Mouse (Mus musculus): ENCODE measurements at regions not wholly inside any gene's neighbourhood (a gene's known extent, or its start where the extent isn't known, plus 50 kb on each side); places are given as distances from the start of the nearest gene placed in this dataset.
"Not testable (repeated sequence)": the region's sequence is repeated elsewhere in the genome, so short reads cannot be mapped to it uniquely, and the experiment has no call there.

GRCm38 (mm10) chr6:144911781-144912180 lies 130.0 kb upstream of the Sox5 start:
- Histone ChIP-seq H3K4me1 (no peaks in the 10 kb centered on the region), H3K9ac (no peak overlapping the region), H3K27ac (replicated peaks) (no peak overlapping the region), H3K9me3 (replicated peaks) (no peaks in the 10 kb centered on the region), H3K36me3 (no peaks in the 10 kb centered on the region), H3K4me3 (replicated peaks) (no peak overlapping the region), H3K27me3 (no peaks in the 10 kb centered on the region), H3K4me2 (replicated peaks) (no peak overlapping the region)
- 69% methylated on average over 7 of the region's 7 CpGs for WGBS
- no peak for ATAC-seq (ENCODE audit: insufficient number of reproducible peaks, low FRiP score, low TSS enrichment, low read depth)

- H3K9me3 ChIP-seq (replicated peaks): no peaks in the 10 kb centered on the region
- 77% methylated on average over 6 of the region's 6 CpGs for WGBS
- no peak overlapping the region for H3K4me3 ChIP-seq (replicated peaks)
- no peak overlapping the region for H3K9ac ChIP-seq
- no peaks in the 10 kb centered on the region for H3K36me3 ChIP-seq
- no peak for ATAC-seq (ENCODE audit: insufficient number of reproducible peaks, low FRiP score, low TSS enrichment, low read depth)
- no peak overlapping the region for H3K4me2 ChIP-seq (replicated peaks)
- H3K27ac ChIP-seq (replicated peaks): no peak overlapping the region
- H3K27me3 ChIP-seq: no peaks in the 10 kb centered on the region
- H3K4me1 ChIP-seq: no peaks in the 10 kb centered on the region
Observed at GRCm38 (mm10) chr6:144910392-144910791, 128.6 kb upstream of the Sox5 start.

GRCm38 (mm10) chr6:144908646-144909045 lies 126.9 kb upstream of the Sox5 start:
- Histone ChIP-seq H3K9me3 (replicated peaks) (no peaks in the 10 kb centered on the region), H3K36me3 (no peaks in the 10 kb centered on the region), H3K4me3 (replicated peaks) (no peak overlapping the region), H3K4me1 (no peaks in the 10 kb centered on the region), H3K9ac (no peak overlapping the region), H3K4me2 (replicated peaks) (no peak overlapping the region), H3K27ac (replicated peaks) (no peak overlapping the region), H3K27me3 (peaks cover 7% of the 10 kb centered on the region; the same call in 1 of the 2 replicates)
- 92% methylated on average over 11 of the region's 11 CpGs for WGBS
- no peak for ATAC-seq (ENCODE audit: insufficient number of reproducible peaks, low FRiP score, low TSS enrichment, low read depth)

DNA sequence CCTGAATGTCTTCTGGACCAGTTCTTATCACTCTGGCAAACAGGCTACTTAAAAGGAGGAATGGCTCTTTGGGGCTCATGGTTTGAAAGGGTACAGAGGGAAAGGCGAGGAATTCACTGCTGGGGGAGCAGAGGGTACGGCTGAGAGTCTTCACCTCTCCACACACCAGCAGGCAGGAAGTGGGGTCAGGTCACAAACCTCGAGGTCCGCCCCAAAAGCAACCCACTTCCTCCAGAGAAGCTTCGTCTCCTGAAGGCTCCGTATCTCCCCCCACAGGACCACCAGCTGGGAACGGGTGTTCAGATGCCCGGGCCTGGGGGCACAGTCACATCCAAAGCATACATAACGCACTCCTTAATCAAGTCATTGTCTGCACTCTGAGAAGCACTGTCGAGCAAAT lies 121.4 kb upstream of the Sox5 start:
- H3K27me3 ChIP-seq: peaks cover 7% of the 10 kb centered on the region; the same call in 1 of the 2 replicates
- H3K4me2 ChIP-seq (replicated peaks): no peak overlapping the region
- no peak overlapping the region for H3K4me3 ChIP-seq (replicated peaks)
- no peak for ATAC-seq (ENCODE audit: insufficient number of reproducible peaks, low FRiP score, low TSS enrichment, low read depth)
- H3K36me3 ChIP-seq: no peaks in the 10 kb centered on the region
- H3K9ac ChIP-seq: no peak overlapping the region
- H3K4me1 ChIP-seq: peaks cover 15% of the 10 kb centered on the region; the same call in 1 of the 2 replicates
- no peak overlapping the region for H3K27ac ChIP-seq (replicated peaks)
- WGBS: 40% methylated on average over 10 of the region's 10 CpGs
- H3K9me3 ChIP-seq (replicated peaks): no peaks in the 10 kb centered on the region

DNA sequence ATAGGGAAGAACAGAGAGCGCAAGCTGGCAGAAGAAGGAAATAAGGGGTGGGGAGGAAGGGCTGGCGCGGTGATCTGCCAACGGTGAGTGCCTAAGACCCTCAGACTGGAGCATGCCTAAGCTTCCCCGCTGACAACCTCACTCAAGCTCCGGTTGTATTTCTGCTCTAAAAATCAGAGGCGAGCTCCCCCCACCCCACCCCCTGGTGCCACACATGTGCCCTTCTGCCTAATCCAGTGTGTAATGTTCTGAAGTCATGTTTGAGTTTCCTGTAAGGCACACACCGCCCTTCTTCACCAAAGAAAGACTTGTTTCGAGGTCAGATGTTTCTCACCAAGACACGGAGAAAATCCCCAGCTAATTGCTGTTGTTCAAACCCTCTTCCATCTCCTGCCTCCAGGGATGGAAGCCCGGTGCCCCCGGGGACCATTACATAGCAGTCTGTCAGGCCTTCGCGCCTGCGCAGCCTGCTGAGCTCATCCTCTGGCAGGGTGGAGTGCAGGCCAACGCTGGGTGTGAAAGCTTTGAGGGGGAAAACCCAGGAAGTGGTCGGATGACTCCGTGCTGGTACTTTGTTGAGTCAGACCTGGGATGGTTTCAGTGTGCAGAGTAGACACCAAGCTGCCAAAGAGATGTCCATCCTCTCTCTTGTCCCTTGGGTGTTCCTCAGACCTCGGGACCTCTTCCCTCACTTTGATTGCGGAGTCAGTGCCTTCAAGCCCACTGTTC lies 120.7 kb upstream of the Sox5 start:
- Histone ChIP-seq H3K27me3 (peaks cover 7% of the 10 kb centered on the region; the same call in 1 of the 2 replicates), H3K4me3 (replicated peaks) (no peak overlapping the region), H3K9ac (no peak overlapping the region), H3K9me3 (replicated peaks) (no peaks in the 10 kb centered on the region), H3K36me3 (no peaks in the 10 kb centered on the region), H3K4me1 (peaks cover 15% of the 10 kb centered on the region; the same call in 1 of the 2 replicates), H3K27ac (replicated peaks) (no peak overlapping the region), H3K4me2 (replicated peaks) (0 out of 2 replicates have a peak overlapping the region, but pooled peaks have one; percentile 21)
- 0 out of 2 replicates have a peak, but pooled peaks have one; percentile 53 for ATAC-seq (ENCODE audit: insufficient number of reproducible peaks, low FRiP score, low TSS enrichment, low read depth)
- WGBS: 46% methylated on average over 20 of the region's 20 CpGs

- peaks cover 15% of the 10 kb centered on the region; the same call in 1 of the 2 replicates for H3K4me1 ChIP-seq
- no peak overlapping the region for H3K27ac ChIP-seq (replicated peaks)
- peaks cover 7% of the 10 kb centered on the region; the same call in 1 of the 2 replicates for H3K27me3 ChIP-seq
- no peak overlapping the region for H3K4me2 ChIP-seq (replicated peaks)
- H3K36me3 ChIP-seq: no peaks in the 10 kb centered on the region
- no peaks in the 10 kb centered on the region for H3K9me3 ChIP-seq (replicated peaks)
- no peak overlapping the region for H3K4me3 ChIP-seq (replicated peaks)
- no peak overlapping the region for H3K9ac ChIP-seq
- 54% methylated on average over 9 of the region's 9 CpGs for WGBS
- no peak for ATAC-seq (ENCODE audit: insufficient number of reproducible peaks, low FRiP score, low TSS enrichment, low read depth)
Observed at GRCm38 (mm10) chr6:144901825-144902224, 120.0 kb upstream of the Sox5 start.

DNA sequence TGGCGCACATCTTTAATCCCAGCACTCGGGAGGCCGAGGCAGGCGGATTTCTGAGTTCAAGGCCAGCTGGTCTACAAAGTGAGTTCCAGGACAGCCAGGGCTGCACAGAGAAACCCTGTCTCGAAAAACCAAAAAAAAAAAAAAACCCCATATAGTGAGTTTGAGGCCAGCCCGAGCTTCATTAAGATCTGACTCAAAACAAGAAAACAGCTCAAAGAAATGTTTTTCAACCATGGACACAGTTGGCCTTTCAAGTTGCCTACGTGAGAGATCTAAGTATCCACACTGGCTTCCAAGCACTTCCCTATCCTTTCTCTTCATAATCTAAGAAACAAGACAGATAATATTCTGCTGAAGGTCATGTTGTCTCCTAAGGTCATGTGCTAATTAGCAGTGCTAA lies 119.1 kb upstream of the Sox5 start:
- not testable (repeated sequence) for H3K9ac ChIP-seq; ATAC-seq (ENCODE audit: insufficient number of reproducible peaks, low FRiP score, low TSS enrichment, low read depth); H3K4me2 ChIP-seq (replicated peaks); H3K9me3 ChIP-seq (replicated peaks); H3K27ac ChIP-seq (replicated peaks); H3K4me3 ChIP-seq (replicated peaks); H3K27me3 ChIP-seq; H3K36me3 ChIP-seq
- peaks cover 15% of the 10 kb centered on the region; the same call in 1 of the 2 replicates for H3K4me1 ChIP-seq
- 88% methylated on average over 7 of the region's 7 CpGs for WGBS

GRCm38 (mm10) chr6:144897526-144897925 lies 115.7 kb upstream of the Sox5 start:
- Histone ChIP-seq H3K4me3 (replicated peaks) (no peak overlapping the region), H3K27me3 (no peaks in the 10 kb centered on the region), H3K9ac (no peak overlapping the region), H3K9me3 (replicated peaks) (no peaks in the 10 kb centered on the region), H3K4me2 (replicated peaks) (no peak overlapping the region), H3K27ac (replicated peaks) (no peak overlapping the region), H3K36me3 (no peaks in the 10 kb centered on the region), H3K4me1 (peaks cover 8% of the 10 kb centered on the region; the same call in 1 of the 2 replicates)
- no peak for ATAC-seq (ENCODE audit: insufficient number of reproducible peaks, low FRiP score, low TSS enrichment, low read depth)
- whole genome bisulfite sequencing: 78% methylated on average over 3 of the region's 3 CpGs

GRCm38 (mm10) chr6:144890914-144891313 lies 109.1 kb upstream of the Sox5 start:
- Histone ChIP-seq H3K36me3 (no peaks in the 10 kb centered on the region), H3K27me3 (no peaks in the 10 kb centered on the region), H3K4me2 (replicated peaks) (no peak overlapping the region), H3K27ac (replicated peaks) (no peak overlapping the region), H3K4me3 (replicated peaks) (no peak overlapping the region), H3K4me1 (peaks cover 3% of the 10 kb centered on the region; the same call in 1 of the 2 replicates), H3K9me3 (replicated peaks) (no peaks in the 10 kb centered on the region), H3K9ac (no peak overlapping the region)
- WGBS: 29% methylated on average over 2 of the region's 2 CpGs
- no peak for ATAC-seq (ENCODE audit: insufficient number of reproducible peaks, low FRiP score, low TSS enrichment, low read depth)

- H3K4me3 ChIP-seq (replicated peaks): no peak overlapping the region
- no peaks in the 10 kb centered on the region for H3K36me3 ChIP-seq
- ATAC-seq (ENCODE audit: insufficient number of reproducible peaks, low FRiP score, low TSS enrichment, low read depth): no peak
- no peak overlapping the region for H3K27ac ChIP-seq (replicated peaks)
- peaks cover 3% of the 10 kb centered on the region; the same call in 1 of the 2 replicates for H3K4me1 ChIP-seq
- H3K4me2 ChIP-seq (replicated peaks): no peak overlapping the region
- WGBS: 49% methylated on average over 8 of the region's 8 CpGs
- no peak overlapping the region for H3K9ac ChIP-seq
- H3K9me3 ChIP-seq (replicated peaks): no peaks in the 10 kb centered on the region
- H3K27me3 ChIP-seq: no peaks in the 10 kb centered on the region
Observed at GRCm38 (mm10) chr6:144890166-144890565, 108.4 kb upstream of the Sox5 start.

GRCm38 (mm10) chr6:144883117-144883516 lies 101.3 kb upstream of the Sox5 start:
- ATAC-seq (ENCODE audit: insufficient number of reproducible peaks, low FRiP score, low TSS enrichment, low read depth): no peak
- Histone ChIP-seq H3K4me3 (replicated peaks) (no peak overlapping the region), H3K4me1 (no peaks in the 10 kb centered on the region), H3K4me2 (replicated peaks) (no peak overlapping the region), H3K27ac (replicated peaks) (no peak overlapping the region), H3K36me3 (no peaks in the 10 kb centered on the region), H3K27me3 (no peaks in the 10 kb centered on the region), H3K9ac (no peak overlapping the region), H3K9me3 (replicated peaks) (no peaks in the 10 kb centered on the region)
- 39% methylated on average over 4 of the region's 4 CpGs for WGBS

DNA sequence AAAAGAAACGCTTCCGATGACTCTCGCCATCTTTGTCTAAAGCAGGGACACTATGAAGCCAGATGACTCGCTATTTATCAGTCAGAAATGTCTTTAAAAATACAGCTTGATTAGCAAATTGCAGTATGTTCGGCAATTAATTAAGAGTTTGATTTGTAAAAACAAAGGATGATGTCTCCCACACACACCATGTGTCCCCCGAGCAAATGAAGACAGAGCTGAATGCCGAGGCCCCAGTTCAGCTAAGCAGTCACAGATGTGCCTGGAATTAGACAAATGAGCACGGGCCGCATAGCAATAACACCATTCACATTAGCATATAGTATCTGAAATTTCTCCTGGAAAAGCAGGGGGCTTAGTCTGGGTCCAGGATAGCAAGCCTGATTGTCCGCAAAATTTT lies 98.3 kb upstream of the Sox5 start:
- 57% methylated on average over 10 of the region's 10 CpGs for WGBS
- H3K36me3 ChIP-seq: no peaks in the 10 kb centered on the region
- no peak overlapping the region for H3K4me2 ChIP-seq (replicated peaks)
- no peaks in the 10 kb centered on the region for H3K9me3 ChIP-seq (replicated peaks)
- H3K9ac ChIP-seq: no peak overlapping the region
- ATAC-seq (ENCODE audit: insufficient number of reproducible peaks, low FRiP score, low TSS enrichment, low read depth): no peak
- H3K27me3 ChIP-seq: no peaks in the 10 kb centered on the region
- H3K27ac ChIP-seq (replicated peaks): no peak overlapping the region
- H3K4me3 ChIP-seq (replicated peaks): no peak overlapping the region
- H3K4me1 ChIP-seq: no peaks in the 10 kb centered on the region
